Mouse (Mus musculus): ENCODE data around the gene Lrrfip1. TPM values are rescaled to one million over a fixed set of nuclear protein-coding genes. Genes with fewer than 3 reads are reported as not detected.
A peak's percentile ranks its signal among the peaks of the same experiment; 100 is the strongest.

Lrrfip1 gene
- polyA plus RNA-seq, 1 experiment from 2014 or later: 26.0 TPM

- WGBS: 1% methylated on average over 28 of the region's 28 CpGs
- H3K4me1 ChIP-seq: peaks cover 26% of the 10 kb centered on the region
- H3K9me3 ChIP-seq (replicated peaks): no peaks in the 10 kb centered on the region
- peaks cover 25% of the 10 kb centered on the region for H3K27me3 ChIP-seq
- peak overlapping the region; percentile 46 for H3K4me3 ChIP-seq
- ATAC-seq (ENCODE audit: low FRiP score): peak; percentile 94
- 0 out of 2 replicates have a peak overlapping the region, but pooled peaks have one; percentile 2 for H3K27ac ChIP-seq
- peak overlapping the region; percentile 46 for H3K9ac ChIP-seq
- peak overlapping the region; percentile 90 for H3K4me2 ChIP-seq (replicated peaks)
- H3K36me3 ChIP-seq: no peaks in the 10 kb centered on the region
Observed at GRCm38 (mm10) chr1:91052747-91053181, 54.2 kb downstream of the Lrrfip1 start.

- peak overlapping the region; percentile 90 for H3K4me2 ChIP-seq (replicated peaks)
- peaks cover 26% of the 10 kb centered on the region for H3K4me1 ChIP-seq
- H3K27ac ChIP-seq: no peak overlapping the region
- peak overlapping the region; percentile 46 for H3K9ac ChIP-seq
- WGBS: 3% methylated on average over 28 of the region's 41 CpGs
- no peaks in the 10 kb centered on the region for H3K36me3 ChIP-seq
- no peaks in the 10 kb centered on the region for H3K9me3 ChIP-seq (replicated peaks)
- peak; percentile 21 for ATAC-seq (ENCODE audit: low FRiP score)
- H3K27me3 ChIP-seq: peaks cover 25% of the 10 kb centered on the region
- H3K4me3 ChIP-seq: peak overlapping the region; percentile 46
Observed at GRCm38 (mm10) chr1:91053218-91054073, 54.9 kb downstream of the Lrrfip1 start.

DNA sequence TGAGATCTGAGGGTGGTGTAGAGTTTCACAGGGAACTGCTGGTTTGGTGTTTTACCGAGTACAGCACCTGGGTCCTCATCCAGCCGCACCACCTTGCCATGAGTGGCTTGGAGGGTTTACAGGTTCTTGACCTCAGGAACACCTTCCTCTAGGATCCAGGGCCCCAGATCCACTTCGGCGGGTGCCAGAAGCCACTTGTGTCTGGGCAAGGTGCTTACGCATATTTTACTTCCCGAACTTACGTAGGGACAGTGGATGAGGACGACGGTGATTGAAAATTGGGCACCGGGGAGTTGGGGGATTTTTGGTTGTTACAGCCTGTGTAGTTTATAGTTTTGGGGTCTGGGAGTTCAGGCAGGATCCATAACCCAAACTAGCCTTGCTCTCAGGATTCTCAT is 55.5 kb downstream of the Lrrfip1 start:
- Histone ChIP-seq H3K9me3 (replicated peaks) (no peaks in the 10 kb centered on the region), H3K9ac (no peak overlapping the region), H3K36me3 (no peaks in the 10 kb centered on the region), H3K4me3 (peak overlapping the region; percentile 46), H3K27ac (no peak overlapping the region), H3K27me3 (peaks cover 25% of the 10 kb centered on the region), H3K4me1 (peaks cover 26% of the 10 kb centered on the region), H3K4me2 (replicated peaks) (peak overlapping the region; percentile 90)
- ATAC-seq (ENCODE audit: low FRiP score): no peak
- 53% methylated on average over 10 of the region's 10 CpGs for WGBS

DNA sequence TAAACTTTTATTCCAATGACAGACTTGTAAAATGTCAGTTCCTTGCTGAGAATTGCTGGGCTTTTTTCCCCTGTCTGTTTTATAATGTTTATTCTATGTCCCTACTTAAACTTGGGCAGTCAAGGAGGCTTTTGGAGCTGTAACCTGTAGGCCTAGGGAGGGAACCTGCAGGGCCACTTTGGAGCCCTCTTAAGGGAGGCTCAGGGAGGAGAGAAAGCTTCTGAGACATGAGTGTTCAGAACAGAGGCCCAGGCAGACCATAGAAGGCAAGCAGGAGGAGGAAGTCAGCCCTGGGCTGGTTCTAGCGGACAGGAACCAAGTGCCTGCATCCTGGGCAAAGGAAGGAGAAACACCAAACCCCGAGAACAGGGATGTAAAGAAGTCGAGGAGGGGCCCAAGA is 56.3 kb downstream of the Lrrfip1 start:
- no peak overlapping the region; the same call in 1 of the 2 replicates for H3K4me2 ChIP-seq (replicated peaks)
- H3K36me3 ChIP-seq: no peaks in the 10 kb centered on the region
- WGBS: 70% methylated on average over 3 of the region's 3 CpGs
- no peak overlapping the region for H3K9ac ChIP-seq
- H3K9me3 ChIP-seq (replicated peaks): no peaks in the 10 kb centered on the region
- H3K27me3 ChIP-seq: peaks cover 25% of the 10 kb centered on the region
- H3K4me3 ChIP-seq: no peak overlapping the region
- H3K27ac ChIP-seq: no peak overlapping the region
- no peak for ATAC-seq (ENCODE audit: low FRiP score)
- peaks cover 23% of the 10 kb centered on the region for H3K4me1 ChIP-seq

- Histone ChIP-seq H3K4me1 (peaks cover 23% of the 10 kb centered on the region), H3K27ac (no peak overlapping the region), H3K9me3 (replicated peaks) (no peaks in the 10 kb centered on the region), H3K27me3 (peaks cover 25% of the 10 kb centered on the region), H3K4me3 (no peak overlapping the region), H3K4me2 (replicated peaks) (no peak overlapping the region), H3K36me3 (no peaks in the 10 kb centered on the region), H3K9ac (no peak overlapping the region)
- no peak for ATAC-seq (ENCODE audit: low FRiP score)
- 60% methylated on average over 9 of the region's 9 CpGs for WGBS
Observed at GRCm38 (mm10) chr1:91055744-91056143, 57.2 kb downstream of the Lrrfip1 start.

GRCm38 (mm10) chr1:91056416-91056815 is 57.9 kb downstream of the Lrrfip1 start:
- Histone ChIP-seq H3K4me2 (replicated peaks) (no peak overlapping the region), H3K4me3 (no peak overlapping the region), H3K27ac (no peak overlapping the region), H3K4me1 (peaks cover 26% of the 10 kb centered on the region), H3K9ac (no peak overlapping the region), H3K27me3 (peaks cover 25% of the 10 kb centered on the region), H3K9me3 (replicated peaks) (no peaks in the 10 kb centered on the region), H3K36me3 (no peaks in the 10 kb centered on the region)
- ATAC-seq (ENCODE audit: low FRiP score): no peak
- 90% methylated on average over 8 of the region's 8 CpGs for WGBS

DNA sequence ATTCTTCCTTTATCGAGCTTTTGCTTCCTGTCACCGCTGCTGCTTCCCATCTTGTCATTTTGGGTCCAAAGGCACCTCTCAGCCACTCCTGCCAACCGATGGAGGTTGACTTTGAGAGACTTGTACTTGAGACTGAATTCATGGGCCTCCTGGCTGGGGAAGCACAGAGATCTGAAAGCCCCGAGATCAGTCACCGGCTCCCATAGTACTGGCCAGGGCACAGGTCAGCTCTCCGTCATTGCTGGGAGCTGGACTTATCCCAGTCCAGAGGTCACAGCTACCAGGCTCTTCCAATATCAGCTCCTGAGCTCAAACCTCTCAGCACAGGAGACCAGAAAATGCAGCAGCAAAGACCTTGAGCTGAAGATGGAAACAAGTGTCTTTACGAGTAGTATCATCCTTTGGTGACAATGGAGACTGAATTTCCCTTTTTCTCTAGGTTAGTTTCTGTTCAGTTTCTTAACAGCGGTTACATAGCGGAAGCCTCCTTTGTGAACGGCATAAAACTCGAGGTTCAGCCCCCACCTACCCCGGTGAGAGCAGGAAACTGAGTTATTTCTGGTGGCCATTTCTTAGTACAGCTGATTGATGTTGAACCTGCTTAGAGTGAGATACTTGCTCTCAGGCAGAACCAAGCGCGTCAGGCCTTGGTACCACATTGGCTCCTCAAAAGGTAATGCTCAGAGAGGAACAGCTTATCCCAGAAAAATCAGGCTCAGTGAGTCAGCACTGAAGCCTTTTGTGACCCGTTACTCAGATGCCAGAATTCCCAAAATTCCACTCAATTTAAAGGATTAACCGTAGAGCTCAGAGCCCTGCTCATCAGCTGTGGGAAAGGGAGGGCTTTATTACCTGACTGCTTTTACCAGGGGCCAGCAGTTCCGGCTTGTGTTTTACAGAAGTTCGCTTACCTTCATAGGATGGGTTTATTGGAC is 59.0 kb downstream of the Lrrfip1 start:
- Histone ChIP-seq H3K27me3 (peaks cover 16% of the 10 kb centered on the region), H3K4me3 (no peak overlapping the region), H3K36me3 (no peaks in the 10 kb centered on the region), H3K4me2 (replicated peaks) (no peak overlapping the region), H3K9me3 (replicated peaks) (no peaks in the 10 kb centered on the region), H3K9ac (no peak overlapping the region), H3K27ac (no peak overlapping the region), H3K4me1 (peaks cover 31% of the 10 kb centered on the region)
- no peak for ATAC-seq (ENCODE audit: low FRiP score)
- 82% methylated on average over 18 of the region's 18 CpGs for WGBS

GRCm38 (mm10) chr1:91058251-91058650 is 59.7 kb downstream of the Lrrfip1 start:
- H3K9me3 ChIP-seq (replicated peaks): no peaks in the 10 kb centered on the region
- no peak for ATAC-seq (ENCODE audit: low FRiP score)
- peaks cover 29% of the 10 kb centered on the region for H3K4me1 ChIP-seq
- H3K27me3 ChIP-seq: peaks cover 13% of the 10 kb centered on the region
- no peak overlapping the region for H3K9ac ChIP-seq
- no peak overlapping the region for H3K4me2 ChIP-seq (replicated peaks)
- H3K27ac ChIP-seq: no peak overlapping the region
- H3K36me3 ChIP-seq: no peaks in the 10 kb centered on the region
- H3K4me3 ChIP-seq: no peak overlapping the region
- 77% methylated on average over 6 of the region's 6 CpGs for WGBS

DNA sequence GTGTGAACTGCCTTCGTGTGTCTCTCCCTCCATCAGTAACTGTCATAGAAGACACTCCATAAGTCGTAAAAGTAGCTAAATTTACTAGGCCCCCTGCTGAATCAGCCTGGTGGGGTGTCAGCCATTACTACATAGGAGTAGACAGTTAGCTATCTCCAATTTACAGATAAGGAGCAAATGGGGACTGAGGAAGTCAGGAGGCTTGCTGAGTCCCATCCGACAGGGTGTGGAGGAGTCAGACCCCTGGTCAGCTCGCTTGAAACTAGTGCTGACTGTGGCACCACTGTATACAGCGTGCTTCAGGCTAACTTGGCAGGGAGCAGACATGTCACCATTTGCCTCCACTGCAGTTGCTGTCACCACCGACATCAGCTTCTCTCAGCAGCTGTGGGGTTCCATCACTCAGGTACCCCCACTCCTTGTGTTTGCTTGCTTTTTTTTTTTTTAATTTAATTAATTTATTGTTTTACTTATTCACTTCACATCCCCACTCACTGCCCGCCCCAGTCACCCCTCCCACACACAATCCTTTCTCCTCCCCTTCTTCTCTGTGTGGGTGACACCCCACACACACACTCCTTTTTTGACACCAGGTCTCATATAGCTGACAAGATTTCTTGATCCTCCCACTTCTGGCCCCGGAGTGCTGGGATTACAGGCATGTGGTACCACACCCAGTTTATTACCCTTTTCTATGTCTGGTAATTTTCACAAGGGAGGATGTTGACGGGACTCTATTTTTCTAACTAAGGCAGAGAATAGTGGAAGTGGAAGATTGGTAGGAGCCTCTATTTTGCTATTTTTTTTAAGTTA is 61.5 kb downstream of the Lrrfip1 start:
- Histone ChIP-seq H3K9ac (no peak overlapping the region), H3K9me3 (replicated peaks) (no peaks in the 10 kb centered on the region), H3K4me1 (peaks cover 21% of the 10 kb centered on the region), H3K27me3 (no peaks in the 10 kb centered on the region), H3K4me3 (no peak overlapping the region), H3K36me3 (no peaks in the 10 kb centered on the region), H3K27ac (no peak overlapping the region), H3K4me2 (replicated peaks) (no peak overlapping the region)
- ATAC-seq (ENCODE audit: low FRiP score): no peak
- 75% methylated on average over 9 of the region's 9 CpGs for WGBS

DNA sequence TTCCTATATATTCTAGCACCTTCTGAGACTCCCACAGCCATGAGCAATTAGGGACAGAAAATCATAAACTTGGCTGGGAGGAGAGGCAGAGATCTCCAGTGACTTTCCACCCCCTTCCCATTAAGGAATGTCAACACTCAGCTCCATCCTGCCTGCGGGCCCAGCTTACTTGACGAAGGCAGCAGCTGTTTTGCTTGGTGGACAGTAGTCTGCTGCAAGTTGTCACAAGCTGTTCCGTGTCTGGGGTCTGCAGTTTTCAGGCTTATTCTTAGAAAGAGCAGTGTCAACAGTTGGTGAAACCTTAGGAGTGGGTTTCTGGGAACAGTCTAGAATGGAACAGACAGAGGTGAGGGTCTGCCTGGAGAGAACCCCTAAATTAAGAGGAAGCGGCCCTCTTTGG is 62.6 kb downstream of the Lrrfip1 start:
- no peak for ATAC-seq (ENCODE audit: low FRiP score)
- H3K27ac ChIP-seq: no peak overlapping the region
- H3K4me1 ChIP-seq: peaks cover 21% of the 10 kb centered on the region
- H3K27me3 ChIP-seq: no peaks in the 10 kb centered on the region
- WGBS: 71% methylated on average over 4 of the region's 4 CpGs
- H3K36me3 ChIP-seq: no peaks in the 10 kb centered on the region
- no peak overlapping the region for H3K4me2 ChIP-seq (replicated peaks)
- H3K4me3 ChIP-seq: no peak overlapping the region
- no peaks in the 10 kb centered on the region for H3K9me3 ChIP-seq (replicated peaks)
- H3K9ac ChIP-seq: no peak overlapping the region

DNA sequence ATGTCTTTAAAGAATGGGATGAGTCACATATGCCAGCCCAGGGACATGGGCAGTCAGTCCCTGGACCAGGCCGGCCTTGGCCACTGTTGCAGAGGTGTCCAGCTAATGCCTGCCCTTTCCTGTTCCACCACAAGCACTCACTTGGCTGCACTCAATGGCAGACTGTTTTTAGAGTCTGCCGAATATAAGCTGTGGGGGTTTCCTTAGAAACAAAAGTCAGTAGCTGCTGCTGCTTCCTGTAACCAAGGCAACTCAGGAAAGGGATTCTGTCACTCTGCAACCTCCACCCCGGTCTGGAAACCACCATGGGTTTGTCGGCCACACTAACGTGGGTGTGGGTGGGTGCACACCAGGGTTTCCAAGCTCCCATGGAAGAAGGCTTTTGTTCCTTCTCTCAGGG is 63.8 kb downstream of the Lrrfip1 start:
- no peak overlapping the region for H3K4me2 ChIP-seq (replicated peaks)
- no peak overlapping the region for H3K9ac ChIP-seq
- no peak overlapping the region for H3K4me3 ChIP-seq
- H3K4me1 ChIP-seq: peaks cover 18% of the 10 kb centered on the region
- no peak for ATAC-seq (ENCODE audit: low FRiP score)
- no peaks in the 10 kb centered on the region for H3K36me3 ChIP-seq
- 29% methylated on average over 5 of the region's 5 CpGs for WGBS
- no peak overlapping the region for H3K27ac ChIP-seq
- no peaks in the 10 kb centered on the region for H3K27me3 ChIP-seq
- no peaks in the 10 kb centered on the region for H3K9me3 ChIP-seq (replicated peaks)

DNA sequence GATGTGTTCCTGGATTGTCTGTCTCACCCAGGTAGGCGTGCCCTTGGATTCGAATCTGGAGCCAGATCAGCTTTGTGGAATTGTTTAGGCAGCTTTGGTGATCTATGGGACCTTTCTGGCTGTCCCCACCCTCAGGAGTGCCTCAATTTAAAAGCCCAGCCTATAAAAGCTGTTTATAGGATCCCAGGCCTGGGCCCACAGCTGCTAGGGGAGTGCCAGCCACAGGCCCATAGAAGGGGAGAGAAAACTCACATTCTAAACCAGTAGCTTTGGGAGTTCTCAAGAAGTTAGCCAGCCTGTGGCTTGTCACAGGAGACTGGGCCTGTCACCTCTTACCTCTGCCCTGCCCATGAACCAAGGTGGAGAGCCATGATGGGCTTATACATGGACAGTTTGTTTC is 65.5 kb downstream of the Lrrfip1 start:
- Histone ChIP-seq H3K4me2 (replicated peaks) (no peak overlapping the region), H3K36me3 (no peaks in the 10 kb centered on the region), H3K4me1 (peaks cover 18% of the 10 kb centered on the region), H3K9me3 (replicated peaks) (no peaks in the 10 kb centered on the region), H3K27ac (no peak overlapping the region), H3K27me3 (no peaks in the 10 kb centered on the region), H3K4me3 (no peak overlapping the region), H3K9ac (no peak overlapping the region)
- no peak for ATAC-seq (ENCODE audit: low FRiP score)
- 96% methylated on average over 2 of the region's 2 CpGs for WGBS
